Mouse (Mus musculus): ENCODE data around the gene Alox12e.

GRCm38 (mm10) chr11:70351868-70352267, 29.4 kb upstream of the Alox12e start, which contains the start of gene Alox15:
- no peak for TF ChIP-seq CTCF (IDR thresholded peaks at IDR 0.05; ENCODE audit: borderline replicate concordance, insufficient read depth, low read length)
- TF ChIP-seq POLR2A (IDR thresholded peaks at IDR 0.05; ENCODE audit: low read depth, low read length): no peak

All from embryonic fibroblast, embryonic 13.5 days (primary cell).